Mouse (Mus musculus) G1E (cell line): ENCODE data around the gene Tlcd1.

Source experiments
- CTCF ChIP-seq: IDR thresholded peaks from 2 replicates; pipeline ENCODE4 v1.5.1; 2012; ENCODE audit warnings: low read depth, low read length, inconsistent platforms, mixed read lengths
- GATA1 ChIP-seq: IDR thresholded peaks from 2 replicates; pipeline ENCODE4 v1.6.1; 2012; ENCODE audit warnings: borderline replicate concordance, low read length, inconsistent platforms, mixed read lengths
- GATA2 ChIP-seq: IDR thresholded peaks from 2 replicates; pipeline ENCODE4 v1.6.1; 2012; ENCODE audit warnings: low read depth, low read length, inconsistent platforms, borderline replicate concordance
- TAL1 ChIP-seq: conservative IDR thresholded peaks from 2 replicates; pipeline ENCODE4 v1.6.1; 2012; ENCODE audit warnings: low read depth, low read length, inconsistent platforms, mixed read lengths

- TF ChIP-seq CTCF (no peak), GATA1 (no peak), TAL1 (no peak), GATA2 (no peak)
Measured at GRCm38 (mm10) chr11:78146707-78147543, 29.6 kb upstream of the Tlcd1 start.
